Mouse (Mus musculus): Measurements from ENCODE around the gene Uqcrc2. TPM values are rescaled to one million over a fixed set of nuclear protein-coding genes. Genes with fewer than 3 reads are reported as not detected.

Gene Uqcrc2
- polyA plus RNA-seq, 1 experiment from 2014 or later: 160 TPM

- WGBS (ENCODE audit: insufficient replicate concordance): 60% methylated on average over 6 of the region's 6 CpGs
- H3K4me1 ChIP-seq: peaks cover 41% of the 10 kb centered on the region
- ATAC-seq: no peak
These were observed 60.2 kb downstream of the Uqcrc2 start for GRCm38 (mm10) chr7:120695196-120695595.

GRCm38 (mm10) chr7:120695641-120696040 lies 60.7 kb downstream of the Uqcrc2 start:
- Histone ChIP-seq H3K27me3 (replicated peaks) (no peaks in the 10 kb centered on the region), H3K4me1 (peaks cover 44% of the 10 kb centered on the region), H3K9ac (no peak overlapping the region), H3K4me3 (no peak overlapping the region), H3K4me2 (0 out of 2 replicates have a peak overlapping the region, but pooled peaks have one; percentile 10), H3K27ac (no peak overlapping the region), H3K36me3 (peaks cover 22% of the 10 kb centered on the region), H3K9me3 (replicated peaks) (no peaks in the 10 kb centered on the region)
- peak; percentile 47; the same call in 1 of the 2 replicates for ATAC-seq
- WGBS (ENCODE audit: insufficient replicate concordance): 13% methylated on average over 1 of the region's 1 CpGs

More at GRCm38 (mm10) chr7:120695196-120695595, 60.2 kb downstream of the Uqcrc2 start:
- Histone ChIP-seq H3K9me3 (replicated peaks) (no peaks in the 10 kb centered on the region), H3K4me3 (no peak overlapping the region), H3K36me3 (peaks cover 26% of the 10 kb centered on the region), H3K27ac (no peak overlapping the region), H3K9ac (no peak overlapping the region), H3K27me3 (replicated peaks) (no peaks in the 10 kb centered on the region), H3K4me2 (no peak overlapping the region)

- Histone ChIP-seq H3K27me3 (replicated peaks) (no peaks in the 10 kb centered on the region), H3K4me1 (peaks cover 45% of the 10 kb centered on the region), H3K27ac (no peak overlapping the region), H3K9me3 (replicated peaks) (no peaks in the 10 kb centered on the region), H3K36me3 (peaks cover 16% of the 10 kb centered on the region), H3K4me3 (no peak overlapping the region), H3K9ac (no peak overlapping the region), H3K4me2 (no peak overlapping the region)
- 91% methylated on average over 2 of the region's 2 CpGs for WGBS (ENCODE audit: insufficient replicate concordance)
- 0 out of 2 replicates have a peak, but pooled peaks have one; percentile 18 for ATAC-seq
These were observed 61.4 kb downstream of the Uqcrc2 start for GRCm38 (mm10) chr7:120696331-120696730.

- H3K36me3 ChIP-seq: peaks cover 5% of the 10 kb centered on the region; the same call in 1 of the 2 replicates
- ATAC-seq: no peak
- H3K27me3 ChIP-seq (replicated peaks): no peaks in the 10 kb centered on the region
- no peak overlapping the region for H3K9ac ChIP-seq
- H3K27ac ChIP-seq: no peak overlapping the region
- peaks cover 52% of the 10 kb centered on the region for H3K4me1 ChIP-seq
- H3K4me3 ChIP-seq: no peak overlapping the region
- no peaks in the 10 kb centered on the region for H3K9me3 ChIP-seq (replicated peaks)
- WGBS (ENCODE audit: insufficient replicate concordance): 76% methylated on average over 6 of the region's 6 CpGs
- no peak overlapping the region for H3K4me2 ChIP-seq
These were observed 64.6 kb downstream of the Uqcrc2 start for GRCm38 (mm10) chr7:120699586-120699985.

- Histone ChIP-seq H3K4me2 (no peak overlapping the region), H3K27ac (no peak overlapping the region), H3K9me3 (replicated peaks) (no peaks in the 10 kb centered on the region), H3K4me3 (no peak overlapping the region), H3K9ac (no peak overlapping the region), H3K4me1 (peaks cover 31% of the 10 kb centered on the region), H3K36me3 (no peaks in the 10 kb centered on the region), H3K27me3 (replicated peaks) (no peaks in the 10 kb centered on the region)
- 30% methylated on average over 3 of the region's 3 CpGs for WGBS (ENCODE audit: insufficient replicate concordance)
- ATAC-seq: no peak
These were observed 68.9 kb downstream of the Uqcrc2 start for GRCm38 (mm10) chr7:120703888-120704287.

Other genes with a start within 250 kb of the Uqcrc2 start
- not detected in 2 replicates for gene Abca16, start 225.5 kb upstream of the Uqcrc2 start, polyA plus RNA-seq (2016; fragmentation: Nextera tagmentation; extraction: Ambion mirVana)
- 0.13 and 0.17 TPM in 2 replicates for gene Pdzd9, start 35.2 kb downstream of the Uqcrc2 start, polyA plus RNA-seq (2016; fragmentation: Nextera tagmentation; extraction: Ambion mirVana)
- gene Mosmo, start 42.4 kb downstream of the Uqcrc2 start, polyA plus RNA-seq (2016; fragmentation: Nextera tagmentation; extraction: Ambion mirVana): 9.4 and 10.7 TPM in 2 replicates
- not detected in 2 replicates for gene Vwa3a, start 104.1 kb downstream of the Uqcrc2 start, polyA plus RNA-seq (2016; fragmentation: Nextera tagmentation; extraction: Ambion mirVana)
- not detected in 2 replicates for gene Gm5737, start 177.2 kb downstream of the Uqcrc2 start, polyA plus RNA-seq (2016; fragmentation: Nextera tagmentation; extraction: Ambion mirVana)
- 44.3 and 45.0 TPM in 2 replicates for gene Eef2k, start 207.7 kb downstream of the Uqcrc2 start, polyA plus RNA-seq (2016; fragmentation: Nextera tagmentation; extraction: Ambion mirVana)